Mouse (Mus musculus) small intestine, adult 2 months (tissue): ENCODE results near the gene Ptpre.

Experiments used
- CTCF ChIP-seq: fragments of 200-500 bp; IDR thresholded peaks from 2 replicates; pipeline ENCODE4 v1.5.1; 2012; ENCODE audit warnings: low read depth, mild to moderate bottlenecking, control low read depth, inconsistent platforms, low read length, moderate library complexity, mixed read lengths; ENCODE audit not compliant: insufficient replicate concordance, insufficient read length; ENCODE audit errors: extremely low read depth
- POLR2A ChIP-seq: fragments of 200-500 bp; IDR thresholded peaks from 2 replicates; pipeline ENCODE4 v1.6.1; 2012; ENCODE audit warnings: low read depth, mild to moderate bottlenecking, control low read depth, inconsistent platforms, low read length, moderate library complexity

- TF ChIP-seq CTCF (no peak), POLR2A (no peak)
These were observed 166.4 kb downstream of the Ptpre start for GRCm38 (mm10) chr7:135703600-135704148.
